Mouse (Mus musculus) neural tube, embryonic 15.5 days (tissue): ENCODE results near the gene Hdac10. TPM values are rescaled to one million over a fixed set of nuclear protein-coding genes. Genes with fewer than 3 reads are reported as not detected.

Source experiments
- ATAC-seq: fragments of 200-750 bp; cut with Nextera tagmentation; 2 replicates; pipeline ENCODE4 v1.8.0; 2017; ENCODE audit warnings: mild to moderate bottlenecking, moderate TSS enrichment, moderate library complexity; ENCODE audit not compliant: low FRiP score
- H3K27ac ChIP-seq: fragments of 300-500 bp; sonication (generic); replicated peaks from 2 replicates; pipeline ENCODE4 v1.5.1; 2015; ENCODE audit warnings: mild to moderate bottlenecking, inconsistent platforms
- H3K27me3 ChIP-seq: fragments of 300-500 bp; sonication (generic); replicated peaks from 2 replicates; pipeline ENCODE4 v1.6.1; 2015; ENCODE audit warnings: inconsistent platforms
- H3K36me3 ChIP-seq: fragments of 300-500 bp; sonication (generic); 2 replicates; pipeline ENCODE4 v1.6.1; 2015; ENCODE audit warnings: inconsistent platforms
- H3K4me1 ChIP-seq: fragments of 300-500 bp; sonication (generic); 2 replicates; pipeline ENCODE4 v1.6.1; 2015; ENCODE audit warnings: inconsistent platforms
- H3K4me2 ChIP-seq: fragments of 300-500 bp; sonication (generic); 2 replicates; pipeline ENCODE4 v1.6.1; 2015; ENCODE audit warnings: inconsistent platforms, mild to moderate bottlenecking, moderate library complexity
- H3K4me3 ChIP-seq: fragments of 300-500 bp; sonication (generic); replicated peaks from 2 replicates; pipeline ENCODE4 v1.5.1; 2015; ENCODE audit warnings: mild to moderate bottlenecking, inconsistent platforms
- H3K9ac ChIP-seq: fragments of 300-500 bp; sonication (generic); replicated peaks from 2 replicates; pipeline ENCODE4 v1.6.1; 2015; ENCODE audit warnings: mild to moderate bottlenecking, inconsistent platforms
- H3K9me3 ChIP-seq: fragments of 300-500 bp; sonication (generic); replicated peaks from 2 replicates; pipeline ENCODE4 v1.6.1; 2016; ENCODE audit warnings: inconsistent platforms
- WGBS: fragments of 180-500 bp; shearing (Covaris S2); methylation state at CpG from one replicate; pipeline ENCODE4 v1.1.7; 2015; ENCODE audit warnings: mixed read lengths; 5-methylcytosine and 5-hydroxymethylcytosine counted together
- polyA plus RNA-seq: library from polyadenylated mRNA; unstranded; fragments of >200 nt; fragmentation: Nextera tagmentation; extraction: Ambion mirVana; gene quantifications from 2 replicates; pipeline ENCODE4 v1.2.1, GENCODE M21; 2015

Gene Hdac10
- polyA plus RNA-seq, 1 experiment from 2014 or later, result 31.9 TPM

- Histone ChIP-seq H3K27ac (no peak overlapping the region), H3K27me3 (no peaks in the 10 kb centered on the region), H3K4me1 (no peaks in the 10 kb centered on the region), H3K36me3 (peaks cover 89% of the 10 kb centered on the region), H3K9me3 (no peaks in the 10 kb centered on the region), H3K4me2 (no peak overlapping the region), H3K4me3 (no peak overlapping the region), H3K9ac (no peak overlapping the region)
- no peak for ATAC-seq
- 90% methylated on average over 9 of the region's 9 CpGs for WGBS
Observed at GRCm38 (mm10) chr15:89110147-89110546, 18.4 kb downstream of the Hdac10 start.

GRCm38 (mm10) chr15:89106976-89107375 lies 21.5 kb downstream of the Hdac10 start:
- Histone ChIP-seq H3K9me3 (no peaks in the 10 kb centered on the region), H3K4me2 (no peak overlapping the region), H3K9ac (no peak overlapping the region), H3K4me1 (no peaks in the 10 kb centered on the region), H3K27me3 (no peaks in the 10 kb centered on the region), H3K4me3 (no peak overlapping the region), H3K36me3 (peaks cover 98% of the 10 kb centered on the region), H3K27ac (no peak overlapping the region)
- ATAC-seq, result no peak
- 96% methylated on average over 1 of the region's 1 CpGs for WGBS

GRCm38 (mm10) chr15:89106073-89106472 lies 22.4 kb downstream of the Hdac10 start:
- H3K4me2 ChIP-seq, result no peak overlapping the region
- H3K36me3 ChIP-seq, result peaks cover 99% of the 10 kb centered on the region

GRCm38 (mm10) chr15:89104425-89104824 lies 24.1 kb downstream of the Hdac10 start:
- no peak for ATAC-seq
- Histone ChIP-seq H3K27me3 (no peaks in the 10 kb centered on the region), H3K4me1 (no peaks in the 10 kb centered on the region), H3K9me3 (no peaks in the 10 kb centered on the region), H3K4me3 (no peak overlapping the region), H3K36me3 (peaks cover 99% of the 10 kb centered on the region), H3K9ac (no peak overlapping the region), H3K27ac (no peak overlapping the region), H3K4me2 (no peak overlapping the region)
- 96% methylated on average over 8 of the region's 8 CpGs for WGBS

More at GRCm38 (mm10) chr15:89106073-89106472, 22.4 kb downstream of the Hdac10 start:
- 92% methylated on average over 13 of the region's 13 CpGs for WGBS
- Histone ChIP-seq H3K9ac (no peak overlapping the region), H3K27ac (no peak overlapping the region), H3K4me3 (no peak overlapping the region), H3K4me1 (no peaks in the 10 kb centered on the region), H3K27me3 (no peaks in the 10 kb centered on the region), H3K9me3 (no peaks in the 10 kb centered on the region)
- ATAC-seq, result no peak

- Histone ChIP-seq H3K9me3 (no peaks in the 10 kb centered on the region), H3K4me2 (no peak overlapping the region), H3K4me1 (no peaks in the 10 kb centered on the region), H3K27ac (no peak overlapping the region), H3K27me3 (no peaks in the 10 kb centered on the region), H3K9ac (no peak overlapping the region), H3K36me3 (peaks cover 99% of the 10 kb centered on the region), H3K4me3 (no peak overlapping the region)
- no peak for ATAC-seq
- WGBS, result 87% methylated on average over 10 of the region's 10 CpGs
Observed at GRCm38 (mm10) chr15:89103921-89104320, 24.6 kb downstream of the Hdac10 start.

- Histone ChIP-seq H3K4me3 (no peak overlapping the region), H3K9me3 (no peaks in the 10 kb centered on the region), H3K27ac (no peak overlapping the region), H3K4me1 (no peaks in the 10 kb centered on the region), H3K27me3 (no peaks in the 10 kb centered on the region), H3K4me2 (no peak overlapping the region), H3K36me3 (peaks cover 99% of the 10 kb centered on the region), H3K9ac (no peak overlapping the region)
- ATAC-seq, result no peak
- 73% methylated on average over 5 of the region's 5 CpGs for WGBS
Observed at GRCm38 (mm10) chr15:89102646-89103045, 25.9 kb downstream of the Hdac10 start.

- H3K9ac ChIP-seq, result no peak overlapping the region
- H3K4me1 ChIP-seq, result no peaks in the 10 kb centered on the region
- H3K36me3 ChIP-seq, result peaks cover 99% of the 10 kb centered on the region
- H3K27ac ChIP-seq, result no peak overlapping the region
- no peak for ATAC-seq
- H3K27me3 ChIP-seq, result no peaks in the 10 kb centered on the region
- H3K4me2 ChIP-seq, result no peak overlapping the region
- H3K4me3 ChIP-seq, result no peak overlapping the region
- WGBS, result 93% methylated on average over 12 of the region's 12 CpGs
- H3K9me3 ChIP-seq, result no peaks in the 10 kb centered on the region
Observed at GRCm38 (mm10) chr15:89100823-89101222, 27.7 kb downstream of the Hdac10 start.

- Histone ChIP-seq H3K9me3 (no peaks in the 10 kb centered on the region), H3K4me1 (no peaks in the 10 kb centered on the region), H3K27me3 (no peaks in the 10 kb centered on the region), H3K27ac (no peak overlapping the region), H3K36me3 (peaks cover 99% of the 10 kb centered on the region), H3K4me3 (no peak overlapping the region), H3K4me2 (no peak overlapping the region), H3K9ac (no peak overlapping the region)
- ATAC-seq, result no peak
- WGBS, result 91% methylated on average over 7 of the region's 7 CpGs
Observed at GRCm38 (mm10) chr15:89098616-89099015, 29.9 kb downstream of the Hdac10 start.

GRCm38 (mm10) chr15:89097450-89097849 lies 31.1 kb downstream of the Hdac10 start:
- Histone ChIP-seq H3K4me1 (no peaks in the 10 kb centered on the region), H3K9ac (no peak overlapping the region), H3K4me2 (no peak overlapping the region), H3K4me3 (no peak overlapping the region), H3K27ac (no peak overlapping the region), H3K27me3 (no peaks in the 10 kb centered on the region), H3K9me3 (no peaks in the 10 kb centered on the region), H3K36me3 (peaks cover 99% of the 10 kb centered on the region)
- ATAC-seq, result no peak
- 93% methylated on average over 5 of the region's 5 CpGs for WGBS

- peaks cover 57% of the 10 kb centered on the region for H3K36me3 ChIP-seq
- no peak for ATAC-seq
Observed at GRCm38 (mm10) chr15:89092181-89092580, 36.3 kb downstream of the Hdac10 start.

GRCm38 (mm10) chr15:89090662-89091061 lies 37.8 kb downstream of the Hdac10 start:
- H3K27ac ChIP-seq, result no peak overlapping the region
- H3K9me3 ChIP-seq, result no peaks in the 10 kb centered on the region
- H3K4me1 ChIP-seq, result peaks cover 31% of the 10 kb centered on the region
- peak overlapping the region; percentile 99; the same call in 1 of the 2 replicates for H3K4me3 ChIP-seq
- peaks cover 57% of the 10 kb centered on the region for H3K36me3 ChIP-seq
- ATAC-seq, result no peak
- H3K4me2 ChIP-seq, result peak overlapping the region; percentile 97; the same call in 1 of the 2 replicates
- 86% methylated on average over 4 of the region's 4 CpGs for WGBS
- H3K27me3 ChIP-seq, result no peaks in the 10 kb centered on the region
- 0 out of 2 replicates have a peak overlapping the region, but pooled peaks have one; percentile 23 for H3K9ac ChIP-seq

More at GRCm38 (mm10) chr15:89092181-89092580, 36.3 kb downstream of the Hdac10 start:
- Histone ChIP-seq H3K4me3 (no peak overlapping the region), H3K27ac (no peak overlapping the region), H3K9me3 (no peaks in the 10 kb centered on the region), H3K4me1 (peaks cover 31% of the 10 kb centered on the region), H3K27me3 (no peaks in the 10 kb centered on the region), H3K9ac (no peak overlapping the region), H3K4me2 (no peak overlapping the region)
- WGBS, result 78% methylated on average over 5 of the region's 5 CpGs

- 4% methylated on average over 68 of the region's 68 CpGs for WGBS
- Histone ChIP-seq H3K27ac (peak overlapping the region; percentile 84), H3K9me3 (no peaks in the 10 kb centered on the region), H3K9ac (peak overlapping the region; percentile 97), H3K4me3 (peak overlapping the region; percentile 99), H3K27me3 (no peaks in the 10 kb centered on the region), H3K36me3 (peaks cover 57% of the 10 kb centered on the region), H3K4me1 (peaks cover 31% of the 10 kb centered on the region), H3K4me2 (peak overlapping the region; percentile 97)
- ATAC-seq, result peak; percentile 67
Observed at GRCm38 (mm10) chr15:89089248-89090051, 39.0 kb downstream of the Hdac10 start.
